Mouse (Mus musculus) heart, embryonic 14.5 days (tissue): ENCODE data around the gene Alg12. TPM values are rescaled to one million over a fixed set of nuclear protein-coding genes. Genes with fewer than 3 reads are reported as not detected.

ENCODE experiments used
- ATAC-seq: fragments of 200-750 bp; cut with Nextera tagmentation; 2 replicates; pipeline ENCODE4 v1.8.0; 2017; ENCODE audit warnings: low read depth, moderate TSS enrichment; ENCODE audit not compliant: insufficient number of reproducible peaks, insufficient read depth, low FRiP score
- H3K27ac ChIP-seq, 2 experiments: fragments of 200-500 bp in 1 of 2; fragments of 300-500 bp in 1 of 2; sonication (generic) in 1 of 2; replicated peaks in 1 of 2; 2 replicates each; pipeline ENCODE4 v1.5.1; 2012 to 2014; ENCODE audit warnings: low read depth in 2 of 2, low read length in 2 of 2, control low read depth in 1 of 2, mild to moderate bottlenecking in 1 of 2, mixed read lengths in 1 of 2; ENCODE audit not compliant: control insufficient read depth in 1 of 2, insufficient read depth in 1 of 2
- H3K27me3 ChIP-seq: fragments of 300-500 bp; sonication (generic); 2 replicates; pipeline ENCODE4 v1.6.1; 2014; ENCODE audit warnings: mild to moderate bottlenecking, low read length, control low read depth; ENCODE audit not compliant: control insufficient read depth, insufficient read depth
- H3K36me3 ChIP-seq: fragments of 300-500 bp; sonication (generic); 2 replicates; pipeline ENCODE4 v1.6.1; 2014; ENCODE audit warnings: mild to moderate bottlenecking, control low read depth, low read length, mixed read lengths; ENCODE audit not compliant: control insufficient read depth, insufficient read depth
- H3K4me1 ChIP-seq, 2 experiments: fragments of 200-500 bp in 1 of 2; fragments of 300-500 bp in 1 of 2; sonication (generic) in 1 of 2; 2 replicates each; pipeline ENCODE4 v1.6.1; 2012 to 2014; ENCODE audit warnings: low read length in 2 of 2, control low read depth in 1 of 2, mixed read lengths in 1 of 2; ENCODE audit not compliant: control insufficient read depth in 2 of 2, insufficient read depth in 2 of 2
- H3K4me2 ChIP-seq: fragments of 300-500 bp; sonication (generic); 2 replicates; pipeline ENCODE4 v1.6.1; 2014; ENCODE audit warnings: mild to moderate bottlenecking, low read length
- H3K4me3 ChIP-seq, 2 experiments: fragments of 200-500 bp in 1 of 2; fragments of 300-500 bp in 1 of 2; sonication (generic) in 1 of 2; 2 replicates each; pipeline ENCODE4 v1.5.1; 2012 to 2014; ENCODE audit warnings: low read length in 2 of 2, mild to moderate bottlenecking in 2 of 2, control low read depth in 1 of 2, low read depth in 1 of 2, moderate library complexity in 1 of 2; ENCODE audit not compliant: control insufficient read depth in 1 of 2, insufficient read depth in 1 of 2
- H3K9ac ChIP-seq: fragments of 300-500 bp; sonication (generic); 2 replicates; pipeline ENCODE4 v1.6.1; 2014; ENCODE audit warnings: mild to moderate bottlenecking, low read length
- H3K9me3 ChIP-seq: fragments of 300-500 bp; sonication (generic); 2 replicates; pipeline ENCODE4 v1.6.1; 2016; ENCODE audit warnings: low read length, control low read depth; ENCODE audit not compliant: control insufficient read depth
- whole genome bisulfite sequencing: fragments of 180-500 bp; shearing (Covaris S2); extraction: QIAGEN DNeasy Blood & Tissue Kit; methylation state at CpG from one replicate; pipeline ENCODE4 v1.1.7; 2014; 5-methylcytosine and 5-hydroxymethylcytosine counted together
- polyA plus RNA-seq: library from polyadenylated mRNA; unstranded; fragments of >200 nt; fragmentation: Nextera tagmentation; extraction: Ambion mirVana; gene quantifications from 2 replicates; pipeline ENCODE4 v1.2.1, GENCODE M21; 2014

The Alg12 gene
- polyA plus RNA-seq, 1 experiment from 2014 or later, result 9.9 TPM

GRCm38 (mm10) chr15:88837199-88837932 lies 18.2 kb upstream of the Alg12 start:
- no peaks in the 10 kb centered on the region for H3K27me3 ChIP-seq

DNA sequence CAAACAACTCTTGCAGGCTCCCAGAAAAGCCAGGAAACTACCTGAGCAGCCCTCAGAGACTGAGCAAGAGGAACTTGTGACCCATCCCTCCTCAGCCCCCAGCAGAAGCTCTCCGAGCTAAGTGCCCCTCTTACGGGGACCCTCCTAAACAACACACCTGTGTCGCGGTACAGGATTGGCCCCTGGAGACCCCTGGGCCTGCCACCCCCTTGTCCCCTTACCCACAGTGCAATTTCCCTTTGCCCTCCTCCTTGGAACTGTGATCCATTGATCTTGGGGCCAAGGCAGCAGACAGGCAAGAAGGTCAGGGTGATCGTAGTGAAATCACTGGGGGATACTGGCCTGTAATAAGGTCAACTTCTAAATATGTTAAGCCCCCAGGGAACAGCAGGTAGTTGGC lies 17.5 kb upstream of the Alg12 start:
- H3K4me1 ChIP-seq, result peaks cover 37 to 42% of the 10 kb centered on the region in 2 experiments
- H3K9ac ChIP-seq, result peak overlapping the region; percentile 72; the same call in 1 of the 2 replicates
- ATAC-seq, result no peak
- peak overlapping the region; percentile 7 to 15; a peak in 1 of 4 replicates for H3K27ac ChIP-seq
- H3K4me2 ChIP-seq, result peak overlapping the region; percentile 86
- WGBS, result 63% methylated on average over 5 of the region's 5 CpGs
- no peaks in the 10 kb centered on the region for H3K27me3 ChIP-seq
- no peaks in the 10 kb centered on the region for H3K9me3 ChIP-seq
- H3K4me3 ChIP-seq, result no peak overlapping the region; a peak in 1 of 4 replicates
- H3K36me3 ChIP-seq, result no peaks in the 10 kb centered on the region

More at GRCm38 (mm10) chr15:88837199-88837932, 18.2 kb upstream of the Alg12 start:
- peak; percentile 29; the same call in 1 of the 2 replicates for ATAC-seq
- H3K4me2 ChIP-seq, result peak overlapping the region; percentile 86
- peaks cover 36 to 40% of the 10 kb centered on the region in 2 experiments for H3K4me1 ChIP-seq
- H3K9me3 ChIP-seq, result no peaks in the 10 kb centered on the region
- peak overlapping the region; percentile 79 to 84 for H3K27ac ChIP-seq
- under 1% methylated on average over 39 of the region's 39 CpGs for WGBS
- H3K4me3 ChIP-seq, result peak overlapping the region; percentile 44 to 84
- peak overlapping the region; percentile 72 for H3K9ac ChIP-seq
- no peaks in the 10 kb centered on the region for H3K36me3 ChIP-seq

GRCm38 (mm10) chr15:88836031-88836430 lies 16.9 kb upstream of the Alg12 start:
- no peaks in the 10 kb centered on the region for H3K9me3 ChIP-seq
- no peak overlapping the region for H3K9ac ChIP-seq
- H3K4me2 ChIP-seq, result no peak overlapping the region
- H3K36me3 ChIP-seq, result no peaks in the 10 kb centered on the region
- WGBS, result 71% methylated on average over 6 of the region's 6 CpGs
- no peak for ATAC-seq
- H3K4me1 ChIP-seq, result peaks cover 42 to 48% of the 10 kb centered on the region in 2 experiments
- H3K27ac ChIP-seq, result peak overlapping the region in 1 of 2 experiments; percentile 7; a peak in 1 of 4 replicates
- no peak overlapping the region for H3K4me3 ChIP-seq
- H3K27me3 ChIP-seq, result no peaks in the 10 kb centered on the region

GRCm38 (mm10) chr15:88832536-88832935 lies 13.4 kb upstream of the Alg12 start:
- Histone ChIP-seq H3K4me3 (no peak overlapping the region), H3K9ac (no peak overlapping the region), H3K9me3 (no peaks in the 10 kb centered on the region), H3K36me3 (no peaks in the 10 kb centered on the region), H3K27ac (peak overlapping the region in 1 of 2 experiments; percentile 84; a peak in 1 of 4 replicates), H3K4me2 (no peak overlapping the region), H3K27me3 (no peaks in the 10 kb centered on the region), H3K4me1 (peaks cover 36 to 47% of the 10 kb centered on the region in 2 experiments)
- WGBS, result 82% methylated on average over 9 of the region's 9 CpGs
- no peak for ATAC-seq

DNA sequence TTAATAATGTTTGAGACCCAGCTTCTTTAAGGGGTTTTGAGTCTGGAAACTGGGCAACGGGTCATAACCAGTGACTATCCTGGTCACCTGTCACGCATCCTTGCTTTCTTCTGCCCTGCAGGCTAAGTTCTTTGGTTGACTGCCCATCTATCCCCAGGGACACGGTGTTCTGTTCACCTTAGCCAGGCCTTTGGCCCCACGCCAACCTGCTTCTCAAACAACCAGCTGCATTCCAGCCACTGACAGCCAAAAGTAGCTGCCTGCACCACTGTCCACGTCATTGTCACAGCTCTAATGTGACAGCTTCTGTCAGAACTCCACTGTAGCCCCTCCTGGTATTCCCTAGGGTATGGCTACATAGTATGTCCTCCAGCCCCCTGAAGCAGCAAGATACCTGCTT lies 12.4 kb upstream of the Alg12 start:
- Histone ChIP-seq H3K27ac (peak overlapping the region; percentile 78 to 84), H3K27me3 (no peaks in the 10 kb centered on the region), H3K4me2 (peak overlapping the region; percentile 18; the same call in 1 of the 2 replicates), H3K9me3 (no peaks in the 10 kb centered on the region), H3K36me3 (peaks cover 6% of the 10 kb centered on the region), H3K9ac (0 out of 2 replicates have a peak overlapping the region, but pooled peaks have one; percentile 11), H3K4me3 (no peak overlapping the region), H3K4me1 (peaks cover 33 to 44% of the 10 kb centered on the region in 2 experiments)
- 24% methylated on average over 5 of the region's 5 CpGs for WGBS
- ATAC-seq, result peak; percentile 26

DNA sequence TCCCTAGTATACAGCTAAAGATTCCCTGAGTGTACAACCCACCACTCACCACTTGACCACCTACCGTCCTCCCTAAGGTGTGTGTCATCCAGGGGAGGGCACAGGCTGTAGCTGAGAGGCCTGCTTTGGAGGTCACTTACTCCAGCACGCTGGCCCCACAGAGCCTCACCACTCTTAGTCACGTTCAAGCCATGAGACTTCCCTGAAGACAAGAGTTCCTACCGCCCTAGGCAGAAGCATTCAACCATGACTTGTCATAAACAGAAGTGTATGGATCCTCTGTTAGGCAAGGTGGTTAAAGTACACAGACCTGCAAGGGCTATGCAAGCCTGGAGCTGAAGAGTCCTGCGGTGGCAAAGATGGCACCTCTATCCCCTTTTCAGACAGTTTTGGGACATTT lies 11.6 kb upstream of the Alg12 start:
- Histone ChIP-seq H3K27me3 (no peaks in the 10 kb centered on the region), H3K4me3 (no peak overlapping the region), H3K27ac (no peak overlapping the region; a peak in 1 of 4 replicates), H3K9ac (no peak overlapping the region), H3K4me2 (no peak overlapping the region), H3K4me1 (peaks cover 30 to 44% of the 10 kb centered on the region in 2 experiments), H3K36me3 (peaks cover 14% of the 10 kb centered on the region), H3K9me3 (no peaks in the 10 kb centered on the region)
- ATAC-seq, result no peak
- 82% methylated on average over 5 of the region's 5 CpGs for WGBS

GRCm38 (mm10) chr15:88829791-88830440 lies 10.8 kb upstream of the Alg12 start:
- Histone ChIP-seq H3K27ac (peak overlapping the region in 1 of 2 experiments; percentile 33; a peak in 1 of 4 replicates), H3K9ac (peak overlapping the region; percentile 38; the same call in 1 of the 2 replicates), H3K4me3 (no peak overlapping the region), H3K4me2 (no peak overlapping the region), H3K4me1 (peaks cover 30 to 44% of the 10 kb centered on the region in 2 experiments), H3K36me3 (peaks cover 22% of the 10 kb centered on the region), H3K9me3 (no peaks in the 10 kb centered on the region), H3K27me3 (no peaks in the 10 kb centered on the region)
- WGBS, result 63% methylated on average over 6 of the region's 6 CpGs
- no peak for ATAC-seq
